Mouse (Mus musculus): ENCODE measurements at regions not wholly inside any gene's neighbourhood (a gene's known extent, or its start where the extent isn't known, plus 50 kb on each side); places are given as distances from the start of the nearest gene placed in this dataset.

- Histone ChIP-seq H3K9me3 (ENCODE audit: control insufficient read depth, low read length) (no peaks in the 10 kb centered on the region), H3K4me2 (ENCODE audit: low read length) (no peak overlapping the region), H3K27me3 (ENCODE audit: control insufficient read depth, insufficient read depth, low read length) (no peaks in the 10 kb centered on the region), H3K27ac (replicated peaks; ENCODE audit: low read depth, low read length) (no peak overlapping the region), H3K9ac (replicated peaks; ENCODE audit: low read length) (no peak overlapping the region), H3K36me3 (ENCODE audit: control insufficient read depth, insufficient read depth, low read length) (no peaks in the 10 kb centered on the region), H3K4me3 (replicated peaks; ENCODE audit: low read depth, low read length) (no peak overlapping the region), H3K4me1 (ENCODE audit: control insufficient read depth, insufficient read depth, low read length) (no peaks in the 10 kb centered on the region)
- 89% methylated on average over 3 of the region's 3 CpGs for WGBS
- ATAC-seq (ENCODE audit: low FRiP score, low TSS enrichment) (no peak), DNase-seq (no peak)
Measured at GRCm38 (mm10) chr16:8246445-8246844, 178.5 kb downstream of the Tmem114 start.

GRCm38 (mm10) chr16:8245612-8246011 lies 179.3 kb downstream of the Tmem114 start:
- 83% methylated on average over 3 of the region's 3 CpGs for WGBS
- Histone ChIP-seq H3K27me3 (ENCODE audit: control insufficient read depth, insufficient read depth, low read length) (no peaks in the 10 kb centered on the region), H3K4me3 (replicated peaks; ENCODE audit: low read depth, low read length) (no peak overlapping the region), H3K4me2 (ENCODE audit: low read length) (no peak overlapping the region), H3K4me1 (ENCODE audit: control insufficient read depth, insufficient read depth, low read length) (no peaks in the 10 kb centered on the region), H3K36me3 (ENCODE audit: control insufficient read depth, insufficient read depth, low read length) (no peaks in the 10 kb centered on the region), H3K9ac (replicated peaks; ENCODE audit: low read length) (no peak overlapping the region), H3K27ac (replicated peaks; ENCODE audit: low read depth, low read length) (no peak overlapping the region), H3K9me3 (ENCODE audit: control insufficient read depth, low read length) (no peaks in the 10 kb centered on the region)
- DNase-seq = no peak
- no peak for ATAC-seq (ENCODE audit: low FRiP score, low TSS enrichment)

- no peaks in the 10 kb centered on the region for H3K36me3 ChIP-seq (ENCODE audit: control insufficient read depth, insufficient read depth, low read length)
- no peaks in the 10 kb centered on the region for H3K27me3 ChIP-seq (ENCODE audit: control insufficient read depth, insufficient read depth, low read length)
- 52% methylated on average over 1 of the region's 1 CpGs for WGBS
- no peaks in the 10 kb centered on the region for H3K4me1 ChIP-seq (ENCODE audit: control insufficient read depth, insufficient read depth, low read length)
- no peak overlapping the region for H3K4me3 ChIP-seq (replicated peaks; ENCODE audit: low read depth, low read length)
- no peak overlapping the region for H3K9ac ChIP-seq (replicated peaks; ENCODE audit: low read length)
- no peak overlapping the region for H3K4me2 ChIP-seq (ENCODE audit: low read length)
- no peak for DNase-seq
- H3K27ac ChIP-seq (replicated peaks; ENCODE audit: low read depth, low read length) = no peak overlapping the region
- no peak for ATAC-seq (ENCODE audit: low FRiP score, low TSS enrichment)
- H3K9me3 ChIP-seq (ENCODE audit: control insufficient read depth, low read length) = no peaks in the 10 kb centered on the region
Measured at GRCm38 (mm10) chr16:8234351-8234750, 190.6 kb downstream of the Tmem114 start.

- no peaks in the 10 kb centered on the region for H3K27me3 ChIP-seq (ENCODE audit: control insufficient read depth, insufficient read depth, low read length)
- H3K9ac ChIP-seq (replicated peaks; ENCODE audit: low read length) = no peak overlapping the region
- no peak overlapping the region for H3K4me3 ChIP-seq (replicated peaks; ENCODE audit: low read depth, low read length)
- no peaks in the 10 kb centered on the region for H3K36me3 ChIP-seq (ENCODE audit: control insufficient read depth, insufficient read depth, low read length)
- ATAC-seq (ENCODE audit: low FRiP score, low TSS enrichment) (no peak), DNase-seq (no peak)
- H3K9me3 ChIP-seq (ENCODE audit: control insufficient read depth, low read length) = no peaks in the 10 kb centered on the region
- no peaks in the 10 kb centered on the region for H3K4me1 ChIP-seq (ENCODE audit: control insufficient read depth, insufficient read depth, low read length)
- H3K4me2 ChIP-seq (ENCODE audit: low read length) = no peak overlapping the region
- WGBS = 87% methylated on average over 4 of the region's 4 CpGs
- no peak overlapping the region for H3K27ac ChIP-seq (replicated peaks; ENCODE audit: low read depth, low read length)
Measured at GRCm38 (mm10) chr16:8232079-8232478, 192.9 kb downstream of the Tmem114 start.

- no peaks in the 10 kb centered on the region for H3K4me1 ChIP-seq (ENCODE audit: control insufficient read depth, insufficient read depth, low read length)
- H3K36me3 ChIP-seq (ENCODE audit: control insufficient read depth, insufficient read depth, low read length) = no peaks in the 10 kb centered on the region
- no peak overlapping the region for H3K9ac ChIP-seq (replicated peaks; ENCODE audit: low read length)
- ATAC-seq (ENCODE audit: low FRiP score, low TSS enrichment) = no peak
- WGBS = 90% methylated on average over 10 of the region's 10 CpGs
- no peak overlapping the region for H3K27ac ChIP-seq (replicated peaks; ENCODE audit: low read depth, low read length)
- no peak for DNase-seq
- no peaks in the 10 kb centered on the region for H3K9me3 ChIP-seq (ENCODE audit: control insufficient read depth, low read length)
- H3K4me3 ChIP-seq (replicated peaks; ENCODE audit: low read depth, low read length) = no peak overlapping the region
- H3K4me2 ChIP-seq (ENCODE audit: low read length) = no peak overlapping the region
- no peaks in the 10 kb centered on the region for H3K27me3 ChIP-seq (ENCODE audit: control insufficient read depth, insufficient read depth, low read length)
Measured at GRCm38 (mm10) chr16:8223625-8224300, 201.2 kb downstream of the Tmem114 start.

- 85% methylated on average over 8 of the region's 8 CpGs for WGBS
- no peak overlapping the region for H3K4me3 ChIP-seq (replicated peaks; ENCODE audit: low read depth, low read length)
- no peak overlapping the region for H3K9ac ChIP-seq (replicated peaks; ENCODE audit: low read length)
- no peak for DNase-seq
- no peak overlapping the region for H3K27ac ChIP-seq (replicated peaks; ENCODE audit: low read depth, low read length)
- H3K4me2 ChIP-seq (ENCODE audit: low read length) = no peak overlapping the region
- no peaks in the 10 kb centered on the region for H3K36me3 ChIP-seq (ENCODE audit: control insufficient read depth, insufficient read depth, low read length)
- ATAC-seq (ENCODE audit: low FRiP score, low TSS enrichment) = no peak
- no peaks in the 10 kb centered on the region for H3K4me1 ChIP-seq (ENCODE audit: control insufficient read depth, insufficient read depth, low read length)
- H3K27me3 ChIP-seq (ENCODE audit: control insufficient read depth, insufficient read depth, low read length) = no peaks in the 10 kb centered on the region
- no peaks in the 10 kb centered on the region for H3K9me3 ChIP-seq (ENCODE audit: control insufficient read depth, low read length)
Measured at GRCm38 (mm10) chr16:8208251-8209181, 216.4 kb downstream of the Tmem114 start.

GRCm38 (mm10) chr16:8205014-8205413 lies 219.9 kb downstream of the Tmem114 start:
- WGBS = 88% methylated on average over 5 of the region's 5 CpGs
- H3K27me3 ChIP-seq (ENCODE audit: control insufficient read depth, insufficient read depth, low read length) = no peaks in the 10 kb centered on the region
- no peaks in the 10 kb centered on the region for H3K9me3 ChIP-seq (ENCODE audit: control insufficient read depth, low read length)
- DNase-seq (no peak), ATAC-seq (ENCODE audit: low FRiP score, low TSS enrichment) (no peak)
- H3K4me2 ChIP-seq (ENCODE audit: low read length) = no peak overlapping the region
- H3K4me3 ChIP-seq (replicated peaks; ENCODE audit: low read depth, low read length) = no peak overlapping the region
- no peak overlapping the region for H3K27ac ChIP-seq (replicated peaks; ENCODE audit: low read depth, low read length)
- H3K36me3 ChIP-seq (ENCODE audit: control insufficient read depth, insufficient read depth, low read length) = no peaks in the 10 kb centered on the region
- no peak overlapping the region for H3K9ac ChIP-seq (replicated peaks; ENCODE audit: low read length)
- H3K4me1 ChIP-seq (ENCODE audit: control insufficient read depth, insufficient read depth, low read length) = no peaks in the 10 kb centered on the region

GRCm38 (mm10) chr16:8201306-8201705 lies 223.6 kb downstream of the Tmem114 start:
- WGBS = 89% methylated on average over 3 of the region's 3 CpGs
- Histone ChIP-seq H3K4me3 (replicated peaks; ENCODE audit: low read depth, low read length) (no peak overlapping the region), H3K27me3 (ENCODE audit: control insufficient read depth, insufficient read depth, low read length) (no peaks in the 10 kb centered on the region), H3K4me1 (ENCODE audit: control insufficient read depth, insufficient read depth, low read length) (no peaks in the 10 kb centered on the region), H3K36me3 (ENCODE audit: control insufficient read depth, insufficient read depth, low read length) (no peaks in the 10 kb centered on the region), H3K4me2 (ENCODE audit: low read length) (no peak overlapping the region), H3K9ac (replicated peaks; ENCODE audit: low read length) (no peak overlapping the region), H3K27ac (replicated peaks; ENCODE audit: low read depth, low read length) (no peak overlapping the region), H3K9me3 (ENCODE audit: control insufficient read depth, low read length) (peaks cover 3% of the 10 kb centered on the region; the same call in 1 of the 2 replicates)
- ATAC-seq (ENCODE audit: low FRiP score, low TSS enrichment) = no peak
- no peak for DNase-seq
